Mouse (Mus musculus) MEL (cell line): Measurements from ENCODE around the gene Pidd1. TPM values are rescaled to one million over a fixed set of nuclear protein-coding genes. Genes with fewer than 3 reads are reported as not detected.
"Not testable (repeated sequence)": the region's sequence is repeated elsewhere in the genome, so short reads cannot be mapped to it uniquely, and the experiment has no call there.

ENCODE experiments used
- DNase-seq: peaks from one replicate; pipeline ENCODE4 v3.0.0; 2011; ENCODE audit warnings: low read depth, low spot score
- H3K27ac ChIP-seq: 2 replicates; pipeline ENCODE4 v1.5.1; 2012; ENCODE audit warnings: low read depth, mild to moderate bottlenecking, control low read depth, low read length, moderate library complexity; ENCODE audit not compliant: control insufficient read depth
- H3K27me3 ChIP-seq, 2 experiments: fragments of 150-350 bp in 1 of 2; sonication (generic) in 1 of 2; 2 replicates each; pipeline ENCODE4 v1.6.1; 2012; ENCODE audit warnings: low read length in 2 of 2, mild to moderate bottlenecking in 2 of 2, improper control_type of control experiment in 1 of 2, moderate library complexity in 1 of 2; ENCODE audit not compliant: insufficient read depth in 2 of 2, control insufficient read depth in 1 of 2
- H3K36me3 ChIP-seq, 2 experiments: 2 replicates each; pipeline ENCODE4 v1.6.1; 2012 to 2014; ENCODE audit warnings: low read length in 2 of 2, improper control_type of control experiment in 1 of 2, inconsistent platforms in 1 of 2, mild to moderate bottlenecking in 1 of 2; ENCODE audit not compliant: insufficient read depth in 2 of 2, control insufficient read depth in 1 of 2
- H3K4me1 ChIP-seq, 2 experiments: fragments of 150-350 bp in 1 of 2; sonication (generic) in 1 of 2; 2 replicates each; pipeline ENCODE4 v1.6.1; 2012; ENCODE audit warnings: low read length in 2 of 2, improper control_type of control experiment in 1 of 2, mild to moderate bottlenecking in 1 of 2; ENCODE audit not compliant: insufficient read depth in 2 of 2, control insufficient read depth in 1 of 2
- H3K4me3 ChIP-seq, 2 experiments: fragments of 150-350 bp in 1 of 2; sonication (generic) in 1 of 2; 2 replicates each; pipeline ENCODE4 v1.5.1; 2012; ENCODE audit warnings: low read depth in 2 of 2, low read length in 2 of 2, mild to moderate bottlenecking in 2 of 2, moderate library complexity in 2 of 2, control low read depth in 1 of 2, improper control_type of control experiment in 1 of 2; ENCODE audit not compliant: control insufficient read depth in 1 of 2, insufficient read depth in 1 of 2
- H3K79me2 ChIP-seq: 2 replicates; pipeline ENCODE4 v1.6.1; 2012; ENCODE audit warnings: mild to moderate bottlenecking, low read length, moderate library complexity; ENCODE audit not compliant: control insufficient read depth, poor library complexity, insufficient read depth
- H3K9ac ChIP-seq: 2 replicates; pipeline ENCODE4 v1.6.1; 2012; ENCODE audit warnings: low read depth, mild to moderate bottlenecking, control low read depth, low read length, moderate library complexity; ENCODE audit not compliant: control insufficient read depth, poor library complexity, severe bottlenecking
- H3K9me3 ChIP-seq: fragments of 150-350 bp; sonication (generic); replicated peaks from 2 replicates; pipeline ENCODE4 v1.6.1; 2012; ENCODE audit warnings: mild to moderate bottlenecking, low read length, improper control_type of control experiment, moderate library complexity; ENCODE audit not compliant: insufficient read depth
- BHLHE40 ChIP-seq: IDR thresholded peaks from 2 replicates; pipeline ENCODE4 v1.6.1; 2012; ENCODE audit warnings: low read depth, mild to moderate bottlenecking, inconsistent platforms, low read length, improper control_type of control experiment, borderline replicate concordance
- CHD1 ChIP-seq: IDR thresholded peaks from 2 replicates; pipeline ENCODE4 v1.6.1; 2012; ENCODE audit warnings: low read depth, mild to moderate bottlenecking, inconsistent platforms, low read length, improper control_type of control experiment
- CHD2 ChIP-seq: IDR thresholded peaks from 2 replicates; pipeline ENCODE4 v1.6.1; 2011; ENCODE audit warnings: low read length, improper control_type of control experiment
- CTCF ChIP-seq, 3 experiments: IDR thresholded peaks in 2 of 3; conservative IDR thresholded peaks in 1 of 3; 2 replicates each; pipeline ENCODE4 v1.5.1; 2011 to 2012; ENCODE audit warnings: low read length in 3 of 3, low read depth in 2 of 3, mild to moderate bottlenecking in 2 of 3, improper control_type of control experiment in 1 of 3, inconsistent platforms in 1 of 3, mixed read lengths in 1 of 3, moderate library complexity in 1 of 3; ENCODE audit not compliant: control insufficient read depth in 1 of 3, insufficient read depth in 1 of 3, poor library complexity in 1 of 3, severe bottlenecking in 1 of 3
- ELF1 ChIP-seq: IDR thresholded peaks from 2 replicates; pipeline ENCODE4 v1.6.1; 2014; ENCODE audit warnings: low read depth, mild to moderate bottlenecking, inconsistent platforms, low read length, improper control_type of control experiment, moderate library complexity
- EP300 ChIP-seq, 2 experiments: IDR thresholded peaks; 2 replicates each; pipeline ENCODE4 v1.6.1; 2011; ENCODE audit warnings: improper control_type of control experiment in 2 of 2, low read length in 2 of 2, low read depth in 1 of 2, mild to moderate bottlenecking in 1 of 2
- JUND ChIP-seq: IDR thresholded peaks from 2 replicates; pipeline ENCODE4 v1.6.1; 2011; ENCODE audit warnings: low read depth, mild to moderate bottlenecking, improper control_type of control experiment, low read length
- MAX ChIP-seq: IDR thresholded peaks from 2 replicates; pipeline ENCODE4 v1.6.1; 2011; ENCODE audit warnings: low read length, improper control_type of control experiment
- MAZ ChIP-seq: IDR thresholded peaks from 2 replicates; pipeline ENCODE4 v1.6.1; 2012; ENCODE audit warnings: low read depth, mild to moderate bottlenecking, inconsistent platforms, low read length, improper control_type of control experiment
- MXI1 ChIP-seq: IDR thresholded peaks from 2 replicates; pipeline ENCODE4 v1.6.1; 2011; ENCODE audit warnings: mild to moderate bottlenecking, low read depth, low read length, improper control_type of control experiment
- NRF1 ChIP-seq: IDR thresholded peaks from 2 replicates; pipeline ENCODE4 v1.6.1; 2014; ENCODE audit warnings: low read depth, mild to moderate bottlenecking, inconsistent platforms, low read length, improper control_type of control experiment, moderate library complexity; ENCODE audit not compliant: poor library complexity, insufficient read depth, severe bottlenecking
- RAD21 ChIP-seq: IDR thresholded peaks from 2 replicates; pipeline ENCODE4 v1.6.1; 2011; ENCODE audit warnings: mild to moderate bottlenecking, low read depth, low read length, improper control_type of control experiment
- SIN3A ChIP-seq: IDR thresholded peaks from 2 replicates; pipeline ENCODE4 v1.6.1; 2012; ENCODE audit warnings: low read length, improper control_type of control experiment, inconsistent platforms
- SMC3 ChIP-seq: IDR thresholded peaks from 2 replicates; pipeline ENCODE4 v1.6.1; 2011; ENCODE audit warnings: low read depth, low read length, improper control_type of control experiment
- TAL1 ChIP-seq: IDR thresholded peaks from 2 replicates; pipeline ENCODE4 v1.6.1; 2012; ENCODE audit warnings: mild to moderate bottlenecking, inconsistent platforms, low read length, moderate library complexity, mixed read lengths
- TBP ChIP-seq: IDR thresholded peaks from 2 replicates; pipeline ENCODE4 v1.8.0; 2011; ENCODE audit warnings: low read depth, low read length, improper control_type of control experiment
- TCF12 ChIP-seq: IDR thresholded peaks from 2 replicates; pipeline ENCODE4 v1.6.1; 2014; ENCODE audit warnings: low read depth, mild to moderate bottlenecking, inconsistent platforms, low read length, improper control_type of control experiment, moderate library complexity
- UBTF ChIP-seq: IDR thresholded peaks from 2 replicates; pipeline ENCODE4 v1.6.1; 2012; ENCODE audit warnings: low read depth, mild to moderate bottlenecking, inconsistent platforms, low read length, improper control_type of control experiment, moderate library complexity, borderline replicate concordance; ENCODE audit not compliant: insufficient read depth
- USF2 ChIP-seq, 2 experiments: IDR thresholded peaks; 2 replicates each; pipeline ENCODE4 v1.6.1; 2011 to 2012; ENCODE audit warnings: improper control_type of control experiment in 2 of 2, low read length in 2 of 2, borderline replicate concordance in 1 of 2, inconsistent platforms in 1 of 2, low read depth in 1 of 2, mild to moderate bottlenecking in 1 of 2; ENCODE audit not compliant: insufficient read depth in 1 of 2
- ZC3H11A ChIP-seq: IDR thresholded peaks from 2 replicates; pipeline ENCODE4 v1.6.1; 2012; ENCODE audit warnings: low read depth, mild to moderate bottlenecking, inconsistent platforms, low read length, improper control_type of control experiment
- ZMIZ1 ChIP-seq: IDR thresholded peaks from 2 replicates; pipeline ENCODE4 v1.6.1; 2012; ENCODE audit warnings: low read depth, mild to moderate bottlenecking, inconsistent platforms, low read length, improper control_type of control experiment, moderate library complexity
- polyA plus RNA-seq, 2 experiments: library from polyadenylated mRNA; stranded (reverse) in 1 of 2; unstranded in 1 of 2; fragments of >175 nt in 1 of 2; fragments of >200 nt in 1 of 2; gene quantifications; 2 replicates each; pipeline versions ENCODE4 v1.2.1 to v1.2.4; 2012; ENCODE audit warnings: low replicate concordance in 2 of 2, low read depth in 1 of 2; ENCODE audit not compliant: insufficient read length in 2 of 2, insufficient read depth in 1 of 2, missing spikeins in 1 of 2
- total RNA-seq: library from RNA; depleted of rRNA; stranded (reverse); fragments of 300-350 nt; gene quantifications from 2 replicates; pipeline ENCODE4 v1.2.3, GENCODE M21; 2012

Pidd1 gene
- total and polyA plus RNA-seq, 3 experiments, result 6.4 to 27.2 TPM; not detected in 1

GRCm38 (mm10) chr7:141410631-141411030 lies 33.2 kb downstream of the Pidd1 start:
- TF ChIP-seq MAZ, result no peak
- TF ChIP-seq USF2 (IDR thresholded peaks at IDR 0.05; ENCODE audit: borderline replicate concordance in 1 of 2, insufficient read depth in 1 of 2, low read depth in 1 of 2, low read length in 2 of 2), result no peak
- no peak for TF ChIP-seq BHLHE40
- no peak for TF ChIP-seq MXI1
- no peak for TF ChIP-seq TCF12
- no peak for TF ChIP-seq ELF1
- TF ChIP-seq ZC3H11A, result no peak
- no peak for TF ChIP-seq MAX
- TF ChIP-seq NRF1, result no peak
- no peak for TF ChIP-seq CHD2
- no peak for TF ChIP-seq RAD21
- no peak for TF ChIP-seq UBTF
- TF ChIP-seq JUND, result no peak
- no peak for TF ChIP-seq ZMIZ1
- TF ChIP-seq EP300 (IDR thresholded peaks at IDR 0.05; ENCODE audit: low read depth in 1 of 2, low read length in 2 of 2), result no peak
- no peak for TF ChIP-seq CHD1
- peaks cover 0 to 8% of the 10 kb centered on the region in 2 experiments; a peak in 2 of 4 replicates for H3K36me3 ChIP-seq

GRCm38 (mm10) chr7:141408833-141409232 lies 35.0 kb downstream of the Pidd1 start:
- Histone ChIP-seq H3K9me3 (no peaks in the 10 kb centered on the region), H3K27me3 (no peaks in the 10 kb centered on the region), H3K27ac (no peak overlapping the region), H3K36me3 (peaks cover 0 to 2% of the 10 kb centered on the region in 2 experiments; a peak in 2 of 4 replicates), H3K4me1 (peaks cover 2 to 6% of the 10 kb centered on the region in 2 experiments), H3K4me3 (no peak overlapping the region), H3K9ac (no peak overlapping the region), H3K79me2 (peaks cover 3% of the 10 kb centered on the region; the same call in 1 of the 2 replicates)
- DNase-seq, result peak; percentile 66
- TF ChIP-seq TBP (no peak), ZC3H11A (peak; percentile 46; the same call in 1 of the 2 replicates), TAL1 (no peak), RAD21 (peak; percentile 62), MXI1 (0 out of 2 replicates have a peak, but pooled peaks have one; percentile 20), SIN3A (0 out of 2 replicates have a peak, but pooled peaks have one; percentile 29), CHD1 (no peak), SMC3 (peak; percentile 77), MAZ (0 out of 2 replicates have a peak, but pooled peaks have one; percentile 26), CTCF (IDR thresholded peaks at IDR 0.05 in 2 of 3, conservative IDR thresholded peaks at IDR 0.05 in 1 of 3; ENCODE audit: control insufficient read depth in 1 of 3, insufficient read depth in 1 of 3, low read depth in 2 of 3, low read length in 3 of 3, poor library complexity in 1 of 3, severe bottlenecking in 1 of 3) (peak; percentile 60 to 91 (median 77)), MAX (no peak)

More at GRCm38 (mm10) chr7:141410631-141411030, 33.2 kb downstream of the Pidd1 start:
- Histone ChIP-seq H3K4me1 (peaks cover 2 to 9% of the 10 kb centered on the region in 2 experiments), H3K79me2 (peaks cover 4% of the 10 kb centered on the region; the same call in 1 of the 2 replicates), H3K27ac (no peak overlapping the region), H3K4me3 (no peak overlapping the region), H3K9me3 (no peaks in the 10 kb centered on the region), H3K9ac (no peak overlapping the region), H3K27me3 (no peaks in the 10 kb centered on the region)
- DNase-seq, result no peak

- H3K36me3 ChIP-seq, H3K4me3 ChIP-seq, H3K9me3 ChIP-seq, H3K9ac ChIP-seq, H3K4me1 ChIP-seq, H3K27me3 ChIP-seq, H3K79me2 ChIP-seq, H3K27ac ChIP-seq: not testable (repeated sequence)
- peak; percentile 41 for DNase-seq
Measured at GRCm38 (mm10) chr7:141407670-141408069, 36.2 kb downstream of the Pidd1 start.
